In the genomic region with DNA sequence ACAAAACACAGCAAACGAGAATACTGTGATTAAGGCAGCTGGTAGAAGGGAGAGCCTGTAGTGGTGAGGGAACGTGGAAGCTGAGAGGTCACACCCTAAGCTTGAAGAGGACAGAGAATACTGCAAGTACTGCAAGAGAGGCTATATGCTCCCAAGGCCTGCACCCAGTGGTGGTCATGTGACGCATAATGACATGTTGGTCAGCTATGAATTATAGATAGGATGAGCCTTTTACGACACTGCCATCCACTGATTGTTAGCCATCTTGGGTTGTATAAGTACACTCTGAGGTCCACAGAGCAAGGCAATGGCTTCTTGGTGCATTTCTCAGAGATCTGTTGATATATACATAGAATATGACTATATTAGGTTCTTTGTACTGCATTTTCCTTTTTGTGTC, we compare ENCODE assay signal across 17 mouse cellular contexts.
"Had no signal": no experiment of that assay in that cellular context is flagged by ENCODE, and none has a peak within 500 bp of the region (broad histone marks: within the 10 kb centered on the region; RNA-seq: fewer than 3 reads in every experiment).

No protein-coding gene starts in this region.

- H3K27me3 ChIP-seq: midbrain, embryonic 12.5 days; neural tube, embryonic 13.5 days had no signal

- H3K4me1 ChIP-seq: midbrain, embryonic 10.5 days; midbrain, embryonic 12.5 days; neural tube, embryonic 13.5 days had no signal

- H3K9ac ChIP-seq: lung, embryonic 14.5 days; midbrain, embryonic 12.5 days; neural tube, embryonic 13.5 days had no signal

- ATAC-seq: midbrain, embryonic 16.5 days had no signal

- H3K4me2 ChIP-seq: lung, embryonic 14.5 days; midbrain, embryonic 12.5 days; neural tube, embryonic 13.5 days had no signal

- H3K9me3 ChIP-seq: midbrain, embryonic 10.5 days; midbrain, embryonic 12.5 days; neural tube, embryonic 13.5 days had no signal

- H3K4me3 ChIP-seq: midbrain, embryonic 10.5 days; midbrain, embryonic 12.5 days; myocyte; neural tube, embryonic 13.5 days had no signal

- H3K27ac ChIP-seq: midbrain, embryonic 10.5 days; midbrain, embryonic 12.5 days; neural tube, embryonic 13.5 days had no signal

- DNase-seq: lung, adult 18-20 months; lung, embryonic 14.5 days; lung, postnatal 10 days; lung, postnatal 4 days; midbrain, embryonic 14.5 days; right cerebral cortex, adult 18-20 months; right cerebral cortex, postnatal 25 days; right cerebral cortex, postnatal 4 days; spleen, adult 18-20 months; thymus, adult 18-20 months; thymus, postnatal 25 days; thymus, postnatal 4 days had no signal
